Mouse (Mus musculus): ENCODE measurements around the gene Ppp2r2d. TPM values are rescaled to one million over a fixed set of nuclear protein-coding genes. Genes with fewer than 3 reads are reported as not detected.

Ppp2r2d gene
- polyA plus RNA-seq, 1 experiment = not detected

DNA sequence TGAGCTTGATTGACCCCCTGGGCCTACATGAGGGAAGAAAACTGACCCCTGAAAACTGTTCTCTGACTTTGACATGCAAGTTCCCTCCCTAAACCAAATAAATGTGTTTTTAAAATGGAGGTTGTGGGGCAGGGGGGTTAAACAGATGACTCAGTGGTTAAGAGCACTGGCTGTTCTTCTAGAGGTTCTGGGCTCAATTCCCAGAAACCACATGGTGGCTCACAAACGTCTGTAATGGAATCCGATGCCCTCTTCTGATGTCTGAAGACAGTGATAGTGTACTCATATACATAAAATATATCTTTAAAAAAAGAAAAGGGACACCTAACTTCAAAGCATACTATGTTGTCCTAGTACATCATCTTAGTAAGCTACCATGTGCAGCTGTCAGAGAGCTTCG is 29.2 kb downstream of the Ppp2r2d start:
- Histone ChIP-seq H3K4me3 (ENCODE audit: insufficient read depth, low read depth, low read length) (no peak overlapping the region), H3K27ac (ENCODE audit: insufficient read depth, low read depth, low read length) (no peak overlapping the region), H3K4me1 (ENCODE audit: control insufficient read depth, insufficient read depth, low read length) (no peaks in the 10 kb centered on the region; the same call in 1 of the 2 replicates)
- 54% methylated on average over 3 of the region's 3 CpGs for WGBS
- TF ChIP-seq POLR2A (IDR thresholded peaks at IDR 0.05; ENCODE audit: insufficient read depth, low read depth, low read length) (no peak), CTCF (IDR thresholded peaks at IDR 0.05; ENCODE audit: insufficient read depth, low read depth, low read length) (no peak)

DNA sequence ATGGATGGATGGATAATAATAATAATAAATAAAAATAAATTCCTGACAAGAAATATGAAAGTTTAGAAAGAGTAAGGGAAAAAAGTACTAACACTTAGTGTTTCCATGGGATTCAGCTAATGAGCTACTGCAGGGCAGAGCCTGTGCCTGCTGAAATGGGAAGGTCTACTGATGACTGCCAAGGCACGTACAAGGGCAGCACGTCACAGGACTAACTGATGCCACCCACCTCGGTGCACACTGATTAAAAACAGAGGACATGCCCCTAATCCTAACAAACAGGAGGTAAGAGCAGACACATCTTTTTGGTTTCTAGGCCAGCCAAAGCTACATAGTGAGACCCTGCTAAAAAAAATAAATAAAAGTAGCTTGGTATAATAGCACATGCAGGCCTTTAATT is 37.8 kb downstream of the Ppp2r2d start:
- no peak overlapping the region for H3K27ac ChIP-seq (ENCODE audit: insufficient read depth, low read depth, low read length)
- TF ChIP-seq POLR2A (IDR thresholded peaks at IDR 0.05; ENCODE audit: insufficient read depth, low read depth, low read length) (no peak), CTCF (IDR thresholded peaks at IDR 0.05; ENCODE audit: insufficient read depth, low read depth, low read length) (no peak)
- WGBS = 93% methylated on average over 3 of the region's 3 CpGs
- no peak overlapping the region for H3K4me3 ChIP-seq (ENCODE audit: insufficient read depth, low read depth, low read length)
- peaks cover 2% of the 10 kb centered on the region; the same call in 1 of the 2 replicates for H3K4me1 ChIP-seq (ENCODE audit: control insufficient read depth, insufficient read depth, low read length)

DNA sequence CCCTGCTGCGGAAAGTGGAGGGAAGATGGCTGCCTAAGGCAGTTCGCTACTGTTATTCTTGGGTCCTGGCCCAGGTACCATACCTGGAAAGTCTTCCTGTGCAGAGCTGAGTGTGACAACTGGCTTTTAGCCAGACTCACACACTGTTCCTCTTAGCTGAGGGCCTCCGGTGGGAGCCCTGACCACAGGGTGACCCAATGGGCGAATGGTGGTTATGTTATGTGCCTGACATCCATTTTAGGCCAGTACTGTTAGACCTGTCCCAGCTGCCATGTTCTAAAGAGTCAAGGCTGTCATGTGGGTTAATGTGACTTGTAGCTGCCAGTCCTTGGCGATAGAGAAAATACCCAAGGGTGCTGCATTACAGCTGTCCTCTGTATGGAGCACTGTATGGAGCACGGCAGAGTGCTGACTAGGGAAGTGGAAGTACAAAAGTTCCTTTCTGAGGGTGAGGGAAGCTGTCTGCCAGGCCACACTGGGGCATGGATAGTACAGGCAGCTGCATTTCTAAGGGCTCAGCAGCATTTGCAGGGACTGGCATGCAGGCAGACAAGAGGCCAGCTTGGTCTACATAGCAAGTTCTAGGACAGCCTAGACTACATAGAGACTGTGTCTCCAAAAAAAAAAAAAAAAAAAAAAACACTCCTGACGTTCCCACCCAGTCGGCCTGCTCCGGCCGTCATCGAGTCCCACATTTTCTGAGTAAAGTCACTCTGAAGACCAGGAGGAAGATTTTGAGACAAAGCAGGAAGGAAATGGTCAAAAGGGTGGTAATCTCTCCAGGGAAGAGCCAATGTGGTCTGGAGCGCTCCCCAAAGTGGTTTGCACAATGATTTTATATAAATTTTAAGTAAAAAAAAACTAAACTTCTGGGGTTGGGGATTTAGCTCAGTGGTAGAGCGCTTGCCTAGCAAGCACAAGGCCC is 39.7 kb downstream of the Ppp2r2d start:
- WGBS = 90% methylated on average over 12 of the region's 13 CpGs
- TF ChIP-seq POLR2A (IDR thresholded peaks at IDR 0.05; ENCODE audit: insufficient read depth, low read depth, low read length) (no peak), CTCF (IDR thresholded peaks at IDR 0.05; ENCODE audit: insufficient read depth, low read depth, low read length) (no peak)
- Histone ChIP-seq H3K27ac (ENCODE audit: insufficient read depth, low read depth, low read length) (no peak overlapping the region), H3K4me1 (ENCODE audit: control insufficient read depth, insufficient read depth, low read length) (peaks cover 2% of the 10 kb centered on the region; the same call in 1 of the 2 replicates), H3K4me3 (ENCODE audit: insufficient read depth, low read depth, low read length) (no peak overlapping the region)

DNA sequence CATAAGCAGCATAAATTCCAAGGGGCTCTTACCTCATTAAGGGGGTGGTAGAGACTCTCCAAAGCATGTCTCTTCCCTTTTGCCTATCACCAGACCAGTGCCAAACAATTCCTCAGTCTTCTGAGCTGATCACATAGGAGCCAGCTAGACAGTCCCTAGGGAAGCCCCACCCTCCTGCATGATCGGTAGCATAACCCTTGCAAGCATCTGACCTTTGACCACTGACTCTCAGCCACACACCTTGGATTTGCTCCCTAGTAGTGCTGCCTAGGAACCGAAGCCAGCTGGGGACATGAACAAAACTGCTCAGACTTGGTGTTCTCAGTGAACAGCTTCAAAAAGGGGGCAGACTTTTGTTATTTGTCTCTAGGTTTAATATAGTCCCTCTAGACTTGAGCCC is 52.2 kb downstream of the Ppp2r2d start:
- TF ChIP-seq POLR2A (IDR thresholded peaks at IDR 0.05; ENCODE audit: insufficient read depth, low read depth, low read length) (no peak), CTCF (IDR thresholded peaks at IDR 0.05; ENCODE audit: insufficient read depth, low read depth, low read length) (no peak)
- WGBS = 84% methylated on average over 2 of the region's 2 CpGs
- Histone ChIP-seq H3K27ac (ENCODE audit: insufficient read depth, low read depth, low read length) (no peak overlapping the region), H3K4me1 (ENCODE audit: control insufficient read depth, insufficient read depth, low read length) (no peaks in the 10 kb centered on the region), H3K4me3 (ENCODE audit: insufficient read depth, low read depth, low read length) (no peak overlapping the region)

DNA sequence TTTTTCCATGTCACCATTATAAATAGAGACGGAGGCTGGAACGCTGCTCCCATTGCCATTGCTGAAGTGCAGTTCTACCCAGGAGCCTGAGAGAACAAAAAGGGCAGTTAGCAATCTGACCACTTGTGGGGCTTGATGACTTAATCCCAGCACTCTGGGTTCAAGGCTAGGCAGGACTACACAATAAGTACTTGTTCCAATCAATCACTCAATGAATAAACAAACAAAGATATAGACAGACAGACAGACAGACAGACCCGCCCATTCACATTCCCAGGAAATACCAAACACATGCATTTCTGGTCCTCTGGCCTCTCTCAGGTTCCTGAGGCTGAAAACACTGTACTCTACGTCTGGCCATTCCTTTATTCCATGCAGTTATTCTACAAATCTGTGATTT is 52.9 kb downstream of the Ppp2r2d start:
- H3K4me3 ChIP-seq (ENCODE audit: insufficient read depth, low read depth, low read length) = no peak overlapping the region
- no peak overlapping the region for H3K27ac ChIP-seq (ENCODE audit: insufficient read depth, low read depth, low read length)
- no peaks in the 10 kb centered on the region for H3K4me1 ChIP-seq (ENCODE audit: control insufficient read depth, insufficient read depth, low read length)
- no peak for TF ChIP-seq POLR2A (IDR thresholded peaks at IDR 0.05; ENCODE audit: insufficient read depth, low read depth, low read length)
- TF ChIP-seq CTCF (IDR thresholded peaks at IDR 0.05; ENCODE audit: insufficient read depth, low read depth, low read length) = no peak
- 82% methylated on average over 4 of the region's 4 CpGs for WGBS

DNA sequence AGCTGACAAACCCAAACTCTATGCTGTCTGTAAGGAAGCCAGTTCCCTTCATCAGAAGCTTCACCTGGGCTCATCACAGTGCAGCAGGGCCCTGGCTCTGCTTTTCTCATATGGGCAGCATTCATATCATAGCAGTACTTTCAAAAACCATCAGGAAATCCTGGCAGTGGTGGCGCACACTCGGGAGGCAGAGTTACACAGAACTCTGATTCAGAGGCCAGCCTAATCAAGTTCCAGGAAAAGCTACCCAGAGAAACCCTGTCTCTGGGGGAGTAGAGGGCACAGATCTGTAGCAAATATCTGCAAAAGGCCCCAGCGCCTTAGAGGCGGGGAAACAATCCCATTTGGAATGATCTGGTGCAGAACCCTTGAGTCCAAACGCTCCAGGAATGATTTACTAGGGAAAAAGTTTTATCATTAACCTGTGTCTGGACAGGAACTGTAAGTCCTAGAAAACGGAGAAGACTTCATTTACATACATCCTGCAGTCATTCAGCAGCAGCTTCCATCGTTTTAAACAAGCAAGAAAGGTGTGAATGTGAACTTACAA is 58.1 kb downstream of the Ppp2r2d start:
- Histone ChIP-seq H3K4me3 (ENCODE audit: insufficient read depth, low read depth, low read length) (no peak overlapping the region), H3K4me1 (ENCODE audit: control insufficient read depth, insufficient read depth, low read length) (peaks cover 11% of the 10 kb centered on the region), H3K27ac (ENCODE audit: insufficient read depth, low read depth, low read length) (no peak overlapping the region)
- 84% methylated on average over 7 of the region's 7 CpGs for WGBS
- no peak for TF ChIP-seq POLR2A (IDR thresholded peaks at IDR 0.05; ENCODE audit: insufficient read depth, low read depth, low read length)
- no peak for TF ChIP-seq CTCF (IDR thresholded peaks at IDR 0.05; ENCODE audit: insufficient read depth, low read depth, low read length)

DNA sequence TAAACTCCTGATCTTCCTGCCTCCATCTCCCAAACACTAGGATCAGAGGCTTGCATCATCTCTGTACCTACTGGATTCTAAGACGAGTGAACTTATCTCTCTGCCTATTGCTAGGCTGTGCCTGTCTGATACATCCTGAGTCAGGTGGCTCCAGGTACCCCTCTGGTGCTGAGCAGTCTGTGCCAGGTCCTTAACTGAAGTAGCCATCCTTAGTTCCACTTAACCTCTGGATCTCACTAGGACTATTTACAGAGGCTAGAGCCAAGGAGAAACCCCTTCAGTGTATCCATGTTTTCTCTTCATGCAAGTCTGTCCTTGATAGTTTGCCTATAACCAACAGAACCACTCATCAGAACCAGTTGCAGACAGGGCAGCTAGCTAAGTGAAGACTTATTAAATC is 60.6 kb downstream of the Ppp2r2d start:
- WGBS = 79% methylated on average over 1 of the region's 1 CpGs
- TF ChIP-seq POLR2A (IDR thresholded peaks at IDR 0.05; ENCODE audit: insufficient read depth, low read depth, low read length) (no peak), CTCF (IDR thresholded peaks at IDR 0.05; ENCODE audit: insufficient read depth, low read depth, low read length) (no peak)
- no peak overlapping the region for H3K4me3 ChIP-seq (ENCODE audit: insufficient read depth, low read depth, low read length)
- H3K27ac ChIP-seq (ENCODE audit: insufficient read depth, low read depth, low read length) = no peak overlapping the region
- H3K4me1 ChIP-seq (ENCODE audit: control insufficient read depth, insufficient read depth, low read length) = peaks cover 14% of the 10 kb centered on the region

DNA sequence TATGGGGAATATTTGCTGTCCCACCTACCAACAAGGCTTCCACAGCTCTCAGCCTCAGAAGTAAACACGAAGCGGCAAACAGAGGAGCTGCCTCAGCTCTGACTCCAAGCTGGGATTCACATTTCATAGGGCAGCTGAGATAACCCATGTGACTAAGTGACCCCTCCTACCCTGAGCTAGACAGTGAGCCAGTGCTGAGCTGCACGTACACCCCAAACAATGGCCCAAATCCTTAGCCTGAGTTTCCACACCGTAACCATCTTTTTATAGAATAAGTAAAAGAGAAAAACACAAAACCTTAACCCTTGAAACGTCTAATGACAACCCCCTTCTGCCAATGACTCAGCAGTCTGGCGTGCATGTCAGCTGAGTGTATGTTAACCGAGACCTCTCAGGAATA is 61.2 kb downstream of the Ppp2r2d start:
- peaks cover 14% of the 10 kb centered on the region for H3K4me1 ChIP-seq (ENCODE audit: control insufficient read depth, insufficient read depth, low read length)
- WGBS = 8% methylated on average over 7 of the region's 7 CpGs
- no peak overlapping the region for H3K27ac ChIP-seq (ENCODE audit: insufficient read depth, low read depth, low read length)
- no peak overlapping the region; the same call in 1 of the 2 replicates for H3K4me3 ChIP-seq (ENCODE audit: insufficient read depth, low read depth, low read length)
- TF ChIP-seq POLR2A (IDR thresholded peaks at IDR 0.05; ENCODE audit: insufficient read depth, low read depth, low read length) (no peak), CTCF (IDR thresholded peaks at IDR 0.05; ENCODE audit: insufficient read depth, low read depth, low read length) (no peak)

DNA sequence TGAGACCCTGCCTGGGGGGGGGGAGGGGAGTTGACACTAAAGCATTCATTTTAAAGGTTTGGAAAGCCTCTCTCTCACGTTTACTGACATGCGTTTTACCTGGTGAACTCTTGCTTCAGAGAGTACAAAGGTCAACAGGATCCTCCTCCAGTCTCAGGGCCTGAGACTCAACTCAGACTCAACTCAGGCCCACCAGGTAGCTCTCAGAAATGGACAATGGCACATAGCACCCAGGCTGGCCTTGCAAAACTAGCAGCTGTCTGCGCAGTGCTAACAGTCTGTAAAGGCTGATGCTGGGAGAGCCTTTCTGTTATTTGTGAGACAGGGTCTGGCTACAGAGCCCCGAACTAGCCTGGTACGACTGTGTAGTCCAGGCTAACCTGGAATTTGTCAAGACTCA is 62.1 kb downstream of the Ppp2r2d start:
- no peak overlapping the region for H3K4me3 ChIP-seq (ENCODE audit: insufficient read depth, low read depth, low read length)
- H3K4me1 ChIP-seq (ENCODE audit: control insufficient read depth, insufficient read depth, low read length) = peaks cover 14% of the 10 kb centered on the region
- no peak for TF ChIP-seq POLR2A (IDR thresholded peaks at IDR 0.05; ENCODE audit: insufficient read depth, low read depth, low read length)
- no peak for TF ChIP-seq CTCF (IDR thresholded peaks at IDR 0.05; ENCODE audit: insufficient read depth, low read depth, low read length)
- H3K27ac ChIP-seq (ENCODE audit: insufficient read depth, low read depth, low read length) = no peak overlapping the region
- WGBS = 90% methylated on average over 5 of the region's 5 CpGs
